Mouse (Mus musculus) CH12.LX (cell line): Measurements from ENCODE around the gene Vmn2r78.

ENCODE experiments used
- BHLHE40 ChIP-seq: IDR thresholded peaks from 2 replicates; pipeline ENCODE4 v1.6.1; 2011; ENCODE audit warnings: mild to moderate bottlenecking, low read depth, low read length, improper control_type of control experiment
- CTCF ChIP-seq, 2 experiments: IDR thresholded peaks in 1 of 2; conservative IDR thresholded peaks in 1 of 2; 2 replicates each; pipeline ENCODE4 v1.5.1; 2011 to 2012; ENCODE audit warnings: low read depth in 2 of 2, low read length in 2 of 2, improper control_type of control experiment in 1 of 2, inconsistent platforms in 1 of 2, mild to moderate bottlenecking in 1 of 2, moderate library complexity in 1 of 2
- E2F4 ChIP-seq: IDR thresholded peaks from 2 replicates; pipeline ENCODE4 v1.6.1; 2011; ENCODE audit warnings: low read depth, low read length, improper control_type of control experiment; ENCODE audit not compliant: insufficient replicate concordance
- ELF1 ChIP-seq: IDR thresholded peaks from 2 replicates; pipeline ENCODE4 v1.6.1; 2014; ENCODE audit warnings: low read depth, mild to moderate bottlenecking, inconsistent platforms, low read length, improper control_type of control experiment
- EP300 ChIP-seq: IDR thresholded peaks from 2 replicates; pipeline ENCODE4 v1.6.1; 2011; ENCODE audit warnings: low read length, improper control_type of control experiment
- JUND ChIP-seq: conservative IDR thresholded peaks from 2 replicates; pipeline ENCODE4 v1.6.1; 2011; ENCODE audit warnings: low read depth, low read length, improper control_type of control experiment
- MAFK ChIP-seq: IDR thresholded peaks from 2 replicates; pipeline ENCODE4 v1.6.1; 2011; ENCODE audit warnings: low read length, improper control_type of control experiment; ENCODE audit not compliant: insufficient replicate concordance
- NELFE ChIP-seq: IDR thresholded peaks from 2 replicates; pipeline ENCODE4 v1.6.1; 2011; ENCODE audit warnings: low read depth, low read length, improper control_type of control experiment
- POLR2AphosphoS2 ChIP-seq: IDR thresholded peaks from 2 replicates; pipeline ENCODE4 v1.6.1; 2011; ENCODE audit warnings: low read depth, low read length, improper control_type of control experiment
- TBP ChIP-seq: conservative IDR thresholded peaks from 2 replicates; pipeline ENCODE4 v1.6.1; 2011; ENCODE audit warnings: low read depth, low read length, improper control_type of control experiment
- UBTF ChIP-seq: IDR thresholded peaks from 2 replicates; pipeline ENCODE4 v1.6.1; 2012; ENCODE audit warnings: low read depth, mild to moderate bottlenecking, inconsistent platforms, low read length, improper control_type of control experiment, moderate library complexity
- ZC3H11A ChIP-seq: IDR thresholded peaks from 2 replicates; pipeline ENCODE4 v1.6.1; 2012; ENCODE audit warnings: low read depth, mild to moderate bottlenecking, inconsistent platforms, low read length, improper control_type of control experiment
- ZKSCAN1 ChIP-seq: IDR thresholded peaks from 2 replicates; pipeline ENCODE4 v1.6.1; 2012; ENCODE audit warnings: low read depth, inconsistent platforms, low read length, improper control_type of control experiment, borderline replicate concordance

- TF ChIP-seq CTCF (conservative IDR thresholded peaks at IDR 0.05 in 1 of 2, IDR thresholded peaks at IDR 0.05 in 1 of 2; ENCODE audit: low read depth in 2 of 2, low read length in 2 of 2) (no peak), JUND (no peak), EP300 (no peak), ZC3H11A (no peak), E2F4 (no peak), UBTF (no peak), TBP (no peak), ZKSCAN1 (no peak), NELFE (no peak), POLR2AphosphoS2 (no peak), ELF1 (no peak), MAFK (no peak), BHLHE40 (no peak)
Observed at GRCm38 (mm10) chr7:86937288-86937687, 22.4 kb downstream of the Vmn2r78 start.
